Mouse (Mus musculus): Measurements from ENCODE around the gene Erich3.

GRCm38 (mm10) chr3:154653454-154653853 lies 10.2 kb upstream of the Erich3 start:
- TF ChIP-seq POLR2A (IDR thresholded peaks at IDR 0.05; ENCODE audit: borderline replicate concordance, insufficient read depth, low read length): no peak
- TF ChIP-seq CTCF (IDR thresholded peaks at IDR 0.05; ENCODE audit: borderline replicate concordance, insufficient read depth, low read depth, low read length): no peak
